Mouse (Mus musculus) embryonic facial prominence, embryonic 15.5 days (tissue): ENCODE measurements around the gene Mb21d2. TPM values are rescaled to one million over a fixed set of nuclear protein-coding genes. Genes with fewer than 3 reads are reported as not detected.

Experiments used
- ATAC-seq: fragments of 200-750 bp; cut with Nextera tagmentation; 2 replicates; pipeline ENCODE4 v1.8.0; 2017; ENCODE audit warnings: low read depth, moderate TSS enrichment; ENCODE audit not compliant: insufficient number of reproducible peaks, low FRiP score, low TSS enrichment
- H3K27ac ChIP-seq: fragments of 300-500 bp; sonication (generic); replicated peaks from 2 replicates; pipeline ENCODE4 v1.5.1; 2015; ENCODE audit warnings: mild to moderate bottlenecking, inconsistent platforms
- H3K27me3 ChIP-seq: fragments of 300-500 bp; sonication (generic); 2 replicates; pipeline ENCODE4 v1.6.1; 2015; ENCODE audit warnings: inconsistent platforms
- H3K36me3 ChIP-seq: fragments of 300-500 bp; sonication (generic); 2 replicates; pipeline ENCODE4 v1.6.1; 2015; ENCODE audit warnings: mild to moderate bottlenecking, inconsistent platforms
- H3K4me1 ChIP-seq: fragments of 300-500 bp; sonication (generic); 2 replicates; pipeline ENCODE4 v1.6.1; 2015; ENCODE audit warnings: inconsistent platforms
- H3K4me2 ChIP-seq: fragments of 300-500 bp; sonication (generic); replicated peaks from 2 replicates; pipeline ENCODE4 v1.6.1; 2015; ENCODE audit warnings: mild to moderate bottlenecking, inconsistent platforms
- H3K4me3 ChIP-seq: fragments of 300-500 bp; sonication (generic); replicated peaks from 2 replicates; pipeline ENCODE4 v1.5.1; 2015; ENCODE audit warnings: mild to moderate bottlenecking, inconsistent platforms
- H3K9ac ChIP-seq: fragments of 300-500 bp; sonication (generic); 2 replicates; pipeline ENCODE4 v1.6.1; 2015; ENCODE audit warnings: inconsistent platforms
- H3K9me3 ChIP-seq: fragments of 300-500 bp; sonication (generic); replicated peaks from 2 replicates; pipeline ENCODE4 v1.6.1; 2016; ENCODE audit warnings: inconsistent platforms
- WGBS: fragments of 180-500 bp; shearing (Covaris S2); methylation state at CpG from one replicate; pipeline ENCODE4 v1.1.7; 2015; 5-methylcytosine and 5-hydroxymethylcytosine counted together
- polyA plus RNA-seq: library from polyadenylated mRNA; unstranded; fragments of >200 nt; fragmentation: Nextera tagmentation; extraction: Ambion mirVana; gene quantifications from 2 replicates; pipeline ENCODE4 v1.2.1, GENCODE M21; 2015

Mb21d2 gene
- polyA plus RNA-seq, 1 experiment from 2014 or later = 6.2 TPM

DNA sequence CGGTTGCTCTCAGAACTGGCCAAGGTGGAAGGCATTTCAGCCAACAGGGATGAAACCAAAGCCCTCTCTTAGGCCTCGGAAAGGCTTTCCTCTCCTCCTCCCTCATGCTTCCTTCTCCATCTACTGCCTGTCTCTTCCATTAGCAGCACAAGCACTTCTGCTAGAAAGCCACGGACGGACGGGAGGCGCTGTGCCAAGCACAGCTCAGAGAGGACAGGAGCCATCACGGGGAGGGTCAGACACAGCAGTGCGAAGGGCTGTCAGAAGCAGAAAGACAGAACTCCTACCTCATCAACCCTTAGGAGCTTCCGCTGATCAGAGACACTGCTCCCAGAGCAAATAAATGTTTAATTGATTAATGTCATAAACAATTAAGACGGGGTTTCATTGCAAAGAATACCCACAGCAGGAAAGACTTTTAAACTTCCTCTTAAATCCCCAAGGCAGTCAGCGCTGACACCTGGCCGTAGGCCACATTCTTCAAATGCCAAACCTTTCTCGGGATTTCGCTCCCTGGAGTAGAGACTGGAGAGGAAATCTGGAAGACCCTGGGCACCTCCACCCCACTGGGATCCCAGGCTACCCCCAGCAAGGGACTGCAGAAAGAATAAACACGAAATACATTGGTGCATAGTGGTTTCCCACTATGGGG is 30.8 kb downstream of the Mb21d2 start:
- Histone ChIP-seq H3K9ac (no peak overlapping the region), H3K4me1 (peaks cover 18% of the 10 kb centered on the region), H3K4me2 (no peak overlapping the region), H3K4me3 (no peak overlapping the region), H3K36me3 (no peaks in the 10 kb centered on the region), H3K27me3 (peaks cover 4% of the 10 kb centered on the region; the same call in 1 of the 2 replicates), H3K27ac (no peak overlapping the region), H3K9me3 (no peaks in the 10 kb centered on the region)
- WGBS = 25% methylated on average over 15 of the region's 15 CpGs
- no peak for ATAC-seq

DNA sequence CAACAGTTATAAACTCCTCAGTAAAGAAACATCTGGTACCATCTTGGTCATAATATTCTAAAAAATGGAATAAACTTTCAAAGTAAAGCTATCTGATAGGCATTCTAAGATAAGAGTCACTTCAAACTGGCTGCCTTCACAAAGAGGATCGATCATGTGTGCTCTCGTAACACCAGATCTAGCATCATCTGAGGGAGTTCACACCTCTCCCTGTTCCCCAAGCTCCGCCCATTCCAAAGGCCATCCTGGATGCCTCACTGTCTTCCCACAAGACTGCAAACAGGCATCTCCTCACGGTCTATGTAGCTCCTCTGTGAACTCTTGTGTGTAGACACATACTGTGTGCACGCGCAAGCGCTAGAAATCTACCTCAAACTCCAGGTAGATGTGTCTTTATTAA is 32.9 kb downstream of the Mb21d2 start:
- no peak overlapping the region for H3K4me2 ChIP-seq
- 95% methylated on average over 7 of the region's 7 CpGs for WGBS
- no peak overlapping the region for H3K27ac ChIP-seq
- H3K9ac ChIP-seq = no peak overlapping the region
- peaks cover 7% of the 10 kb centered on the region; the same call in 1 of the 2 replicates for H3K27me3 ChIP-seq
- H3K9me3 ChIP-seq = no peaks in the 10 kb centered on the region
- no peak for ATAC-seq
- peaks cover 20% of the 10 kb centered on the region for H3K4me1 ChIP-seq
- H3K36me3 ChIP-seq = no peaks in the 10 kb centered on the region
- no peak overlapping the region for H3K4me3 ChIP-seq

- no peak for ATAC-seq
- Histone ChIP-seq H3K4me1 (peaks cover 20% of the 10 kb centered on the region), H3K36me3 (no peaks in the 10 kb centered on the region), H3K27me3 (peaks cover 7% of the 10 kb centered on the region; the same call in 1 of the 2 replicates), H3K9me3 (no peaks in the 10 kb centered on the region), H3K4me3 (no peak overlapping the region), H3K9ac (no peak overlapping the region), H3K4me2 (no peak overlapping the region), H3K27ac (no peak overlapping the region)
- 43% methylated on average over 6 of the region's 6 CpGs for WGBS
These were observed 34.6 kb downstream of the Mb21d2 start for GRCm38 (mm10) chr16:28894872-28895271.

DNA sequence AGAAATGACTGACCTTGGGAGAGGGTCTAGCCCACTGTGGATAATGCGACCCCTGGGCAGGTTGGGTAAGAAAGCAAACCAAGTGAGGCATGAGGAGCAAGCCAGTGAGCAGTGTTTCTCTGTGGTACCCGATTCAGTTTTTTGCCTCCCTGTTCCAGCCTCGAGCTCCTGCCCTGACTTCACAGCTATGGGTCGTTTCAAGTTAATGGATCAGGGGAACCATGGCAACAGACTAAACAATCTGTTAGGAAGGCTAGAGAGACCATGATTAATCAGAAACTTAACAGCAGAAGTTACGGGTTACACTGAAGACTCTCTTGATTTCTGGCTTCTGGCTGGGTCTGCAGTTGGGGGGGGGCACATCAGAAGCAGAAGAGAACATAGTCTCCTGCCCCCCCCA is 36.2 kb downstream of the Mb21d2 start:
- no peak overlapping the region for H3K4me3 ChIP-seq
- H3K4me1 ChIP-seq = peaks cover 12% of the 10 kb centered on the region
- WGBS = 41% methylated on average over 5 of the region's 5 CpGs
- H3K36me3 ChIP-seq = no peaks in the 10 kb centered on the region
- H3K27me3 ChIP-seq = peaks cover 6% of the 10 kb centered on the region; the same call in 1 of the 2 replicates
- no peak overlapping the region for H3K27ac ChIP-seq
- ATAC-seq = no peak
- H3K4me2 ChIP-seq = no peak overlapping the region
- H3K9ac ChIP-seq = no peak overlapping the region
- no peaks in the 10 kb centered on the region for H3K9me3 ChIP-seq

DNA sequence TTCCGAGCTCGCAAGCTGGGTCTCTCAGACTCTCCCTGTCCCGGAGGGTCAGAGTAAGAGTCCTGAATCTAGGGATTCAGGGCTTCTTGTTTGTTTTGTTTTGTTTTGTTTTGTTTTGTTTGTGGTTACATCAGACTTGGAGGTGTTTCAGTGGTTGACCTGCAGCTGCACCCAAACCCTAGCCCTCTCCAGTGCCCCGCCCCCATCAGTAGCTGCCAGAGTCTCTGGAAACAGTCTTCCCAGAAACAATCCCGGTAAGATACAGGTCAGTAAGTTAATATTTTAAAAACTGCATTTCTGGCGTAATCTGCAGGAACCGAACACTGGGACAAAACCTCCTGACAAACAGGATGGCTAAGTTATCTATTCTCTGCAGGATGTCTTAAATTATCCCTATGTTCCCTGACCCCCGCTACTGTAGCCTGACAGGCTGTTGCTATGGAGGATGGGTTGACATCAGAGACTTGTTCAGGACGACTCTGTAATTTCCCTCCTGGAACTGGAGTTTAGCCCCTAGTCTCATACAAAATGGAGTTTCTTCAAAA is 43.2 kb downstream of the Mb21d2 start:
- no peak overlapping the region for H3K4me3 ChIP-seq
- H3K4me2 ChIP-seq = no peak overlapping the region
- no peaks in the 10 kb centered on the region for H3K27me3 ChIP-seq
- no peak for ATAC-seq
- no peaks in the 10 kb centered on the region for H3K36me3 ChIP-seq
- WGBS = 65% methylated on average over 9 of the region's 9 CpGs
- H3K9me3 ChIP-seq = no peaks in the 10 kb centered on the region
- no peak overlapping the region for H3K9ac ChIP-seq
- H3K27ac ChIP-seq = no peak overlapping the region
- peaks cover 26% of the 10 kb centered on the region for H3K4me1 ChIP-seq

GRCm38 (mm10) chr16:28885474-28885873 is 44.0 kb downstream of the Mb21d2 start:
- WGBS = 69% methylated on average over 8 of the region's 8 CpGs
- no peak for ATAC-seq
- peaks cover 34% of the 10 kb centered on the region for H3K4me1 ChIP-seq
- no peak overlapping the region for H3K27ac ChIP-seq
- H3K9me3 ChIP-seq = no peaks in the 10 kb centered on the region
- H3K4me3 ChIP-seq = no peak overlapping the region
- no peaks in the 10 kb centered on the region for H3K36me3 ChIP-seq
- no peak overlapping the region for H3K4me2 ChIP-seq
- no peaks in the 10 kb centered on the region for H3K27me3 ChIP-seq
- H3K9ac ChIP-seq = no peak overlapping the region

- no peaks in the 10 kb centered on the region for H3K9me3 ChIP-seq
- H3K27ac ChIP-seq = no peak overlapping the region
- no peak overlapping the region for H3K4me2 ChIP-seq
- H3K27me3 ChIP-seq = no peaks in the 10 kb centered on the region
- no peak for ATAC-seq
- no peaks in the 10 kb centered on the region for H3K36me3 ChIP-seq
- 70% methylated on average over 5 of the region's 5 CpGs for WGBS
- H3K4me3 ChIP-seq = no peak overlapping the region
- no peak overlapping the region for H3K9ac ChIP-seq
- H3K4me1 ChIP-seq = peaks cover 42% of the 10 kb centered on the region
These were observed 44.8 kb downstream of the Mb21d2 start for GRCm38 (mm10) chr16:28884661-28885060.

DNA sequence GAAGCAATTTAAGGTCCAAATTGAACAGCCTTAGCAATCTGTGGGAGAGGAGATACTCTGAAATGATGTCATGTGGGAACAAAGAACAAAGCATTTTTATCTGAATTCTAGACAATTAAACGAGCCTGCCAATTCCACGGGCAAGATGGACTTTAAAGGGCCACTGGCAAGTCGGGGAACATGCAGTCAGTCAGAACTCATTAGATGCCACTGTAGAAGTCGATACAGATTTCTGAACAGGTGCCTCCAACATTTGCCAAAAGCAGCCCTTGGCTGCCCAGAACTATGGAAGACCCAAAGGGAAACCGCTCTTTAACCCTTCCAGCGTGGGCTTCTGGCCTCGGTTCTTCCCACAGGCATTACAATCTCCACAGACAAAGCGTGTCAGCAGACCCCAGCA is 45.8 kb downstream of the Mb21d2 start:
- no peak for ATAC-seq
- no peak overlapping the region for H3K4me3 ChIP-seq
- no peaks in the 10 kb centered on the region for H3K27me3 ChIP-seq
- H3K4me2 ChIP-seq = no peak overlapping the region
- H3K9me3 ChIP-seq = no peaks in the 10 kb centered on the region
- no peaks in the 10 kb centered on the region for H3K36me3 ChIP-seq
- WGBS = 69% methylated on average over 8 of the region's 8 CpGs
- no peak overlapping the region for H3K9ac ChIP-seq
- H3K27ac ChIP-seq = no peak overlapping the region
- peaks cover 43% of the 10 kb centered on the region for H3K4me1 ChIP-seq

DNA sequence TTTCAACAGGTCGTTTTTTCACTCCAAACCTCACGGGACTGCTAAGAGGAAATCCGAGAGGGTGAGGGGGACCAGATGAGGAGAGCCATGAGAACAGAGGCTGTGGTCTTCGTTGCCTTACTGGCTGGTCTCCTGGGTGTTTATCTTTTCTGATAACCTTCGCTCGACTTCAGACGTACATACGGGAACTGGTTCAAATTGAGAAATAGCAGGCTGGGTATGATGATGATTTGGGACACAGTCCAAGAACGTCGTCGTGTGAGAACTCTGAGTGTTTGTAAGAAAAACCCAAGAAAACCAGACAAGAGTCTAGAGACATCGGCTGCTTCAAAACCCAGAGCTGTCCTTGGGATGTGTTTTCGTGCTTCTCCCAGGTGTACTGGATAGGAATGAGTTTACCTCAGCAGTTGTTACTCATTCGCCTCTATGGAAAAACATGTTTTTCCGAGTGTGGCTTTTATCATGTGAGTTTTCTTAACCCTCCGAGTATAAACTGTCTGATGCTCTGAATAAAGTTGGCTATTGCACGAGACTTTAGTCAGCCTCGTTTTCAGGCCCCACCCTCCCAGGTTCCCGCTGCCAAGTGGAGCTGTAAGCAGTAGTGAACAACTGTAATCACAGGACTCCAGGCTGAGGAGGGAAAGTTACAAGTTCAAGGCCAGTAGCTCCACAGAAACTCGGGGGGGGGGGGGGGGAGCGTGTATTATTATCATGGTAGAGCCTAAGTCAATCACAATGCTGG is 46.6 kb downstream of the Mb21d2 start:
- peaks cover 44% of the 10 kb centered on the region for H3K4me1 ChIP-seq
- H3K27me3 ChIP-seq = no peaks in the 10 kb centered on the region
- no peaks in the 10 kb centered on the region for H3K9me3 ChIP-seq
- 57% methylated on average over 20 of the region's 21 CpGs for WGBS
- no peak overlapping the region for H3K4me2 ChIP-seq
- no peaks in the 10 kb centered on the region for H3K36me3 ChIP-seq
- no peak overlapping the region for H3K27ac ChIP-seq
- ATAC-seq = no peak
- no peak overlapping the region for H3K9ac ChIP-seq
- H3K4me3 ChIP-seq = no peak overlapping the region

GRCm38 (mm10) chr16:28881787-28882186 is 47.7 kb downstream of the Mb21d2 start:
- Histone ChIP-seq H3K27me3 (no peaks in the 10 kb centered on the region), H3K9ac (no peak overlapping the region), H3K9me3 (no peaks in the 10 kb centered on the region), H3K27ac (no peak overlapping the region), H3K4me3 (no peak overlapping the region), H3K4me2 (no peak overlapping the region), H3K4me1 (peaks cover 46% of the 10 kb centered on the region), H3K36me3 (no peaks in the 10 kb centered on the region)
- 55% methylated on average over 8 of the region's 8 CpGs for WGBS
- ATAC-seq = no peak

GRCm38 (mm10) chr16:28880756-28881155 is 48.7 kb downstream of the Mb21d2 start:
- Histone ChIP-seq H3K4me2 (no peak overlapping the region), H3K27ac (no peak overlapping the region), H3K4me1 (peaks cover 36% of the 10 kb centered on the region), H3K27me3 (no peaks in the 10 kb centered on the region), H3K4me3 (no peak overlapping the region), H3K9ac (no peak overlapping the region), H3K9me3 (no peaks in the 10 kb centered on the region), H3K36me3 (no peaks in the 10 kb centered on the region)
- ATAC-seq = no peak
- WGBS = 13% methylated on average over 8 of the region's 8 CpGs
